Mouse (Mus musculus): ENCODE data around the gene Gse1.

DNA sequence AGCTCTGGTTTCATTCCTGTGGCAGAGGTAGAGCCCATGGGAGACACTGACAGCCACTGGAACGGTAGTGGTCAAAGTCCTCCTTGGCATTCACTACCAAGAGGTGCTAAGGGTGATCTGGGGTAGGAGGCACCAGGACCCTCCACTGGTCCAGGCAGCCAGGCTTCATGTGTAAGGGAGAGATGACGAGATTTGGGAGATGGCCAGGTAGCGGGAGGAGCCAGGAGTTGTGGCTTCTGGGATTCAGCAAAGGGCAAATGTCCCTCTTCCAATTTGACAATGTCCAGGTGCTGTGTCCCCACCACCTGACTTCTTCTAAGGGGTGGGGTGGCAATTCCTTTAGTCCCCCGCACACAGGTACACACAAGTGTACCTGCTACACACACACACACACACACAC, 184.1 kb downstream of the Gse1 start:
- TF ChIP-seq POLR2A (IDR thresholded peaks at IDR 0.05; ENCODE audit: insufficient read length, low read depth) (no peak), E2F4 (IDR thresholded peaks at IDR 0.05; ENCODE audit: insufficient read depth) (no peak), TCF3 (IDR thresholded peaks at IDR 0.05; ENCODE audit: insufficient read length, low read depth) (no peak), MYOD1 (IDR thresholded peaks at IDR 0.05; ENCODE audit: control insufficient read depth in 1 of 3, insufficient read length in 2 of 3, low read depth in 2 of 3) (no peak), POLR2AphosphoS2 (IDR thresholded peaks at IDR 0.05; ENCODE audit: insufficient read length, low read depth) (no peak), USF1 (IDR thresholded peaks at IDR 0.05; ENCODE audit: low read depth) (no peak), CEBPB (IDR thresholded peaks at IDR 0.05; ENCODE audit: insufficient read depth, poor library complexity, severe bottlenecking) (no peak), SRF (IDR thresholded peaks at IDR 0.05; ENCODE audit: control insufficient read depth, insufficient read length, low read depth) (no peak), MYOG (IDR thresholded peaks at IDR 0.05; ENCODE audit: control insufficient read depth in 1 of 3, insufficient read depth in 1 of 3, insufficient read length in 2 of 3, low read depth in 2 of 3) (no peak)

All from myocyte (in vitro differentiated cells).